Mouse (Mus musculus) stomach, postnatal 0 days (tissue): ENCODE measurements around the gene Cmbl.

Source experiments
- CTCF ChIP-seq: IDR thresholded peaks from 2 replicates; pipeline ENCODE4 v1.5.1; 2016; ENCODE audit warnings: antibody characterized with exemption, low read depth, mild to moderate bottlenecking, moderate library complexity
- EP300 ChIP-seq: optimal IDR thresholded peaks from 2 replicates; pipeline ENCODE3; 2016; ENCODE audit warnings: antibody characterized with exemption

GRCm38 (mm10) chr15:31632478-31632877 is 67.3 kb downstream of the Cmbl start:
- TF ChIP-seq CTCF, result no peak
- TF ChIP-seq EP300, result no peak
